Mouse (Mus musculus): Measurements from ENCODE around the gene Micu2.

Gene Micu2

GRCm38 (mm10) chr14:57961861-57962260 lies 37.2 kb downstream of the Micu2 start:
- in situ Hi-C loops (cut with MboI, MseI) = no loop called here

- in situ Hi-C loops (cut with MboI, MseI) = no loop called here
Measured at GRCm38 (mm10) chr14:57951089-57951488, 48.0 kb downstream of the Micu2 start.

- in situ Hi-C loops (cut with MboI, MseI) = no loop called here
Measured at GRCm38 (mm10) chr14:57945834-57946233, 53.2 kb downstream of the Micu2 start.

- in situ Hi-C loops (cut with MboI, MseI) = no loop called here
Measured at GRCm38 (mm10) chr14:57937297-57937696, 61.8 kb downstream of the Micu2 start.

- in situ Hi-C loops (cut with MboI, MseI) = no loop called here
Measured at GRCm38 (mm10) chr14:57934666-57935065, 64.4 kb downstream of the Micu2 start.

GRCm38 (mm10) chr14:57933608-57934007 lies 65.5 kb downstream of the Micu2 start:
- in situ Hi-C loops (cut with MboI, MseI) = no loop called here

- in situ Hi-C loops (cut with MboI, MseI) = no loop called here
Measured at GRCm38 (mm10) chr14:57932881-57933443, 66.1 kb downstream of the Micu2 start.

GRCm38 (mm10) chr14:57921428-57922131 lies 77.5 kb downstream of the Micu2 start:
- in situ Hi-C loops (cut with MboI, MseI) = no loop called here

- in situ Hi-C loops (cut with MboI, MseI) = no loop called here
Measured at GRCm38 (mm10) chr14:57920568-57921310, 78.3 kb downstream of the Micu2 start.

GRCm38 (mm10) chr14:57919148-57919875 lies 79.8 kb downstream of the Micu2 start:
- in situ Hi-C loops (cut with MboI, MseI) = loop anchor here (10.0 kb wide), 1 partner anchor 235 kb away; no protein-coding TSS in a partner anchor

GRCm38 (mm10) chr14:57915341-57915740 lies 83.7 kb downstream of the Micu2 start:
- in situ Hi-C loops (cut with MboI, MseI) = loop anchor here (10.0 kb wide), 1 partner anchor 231 kb away; no protein-coding TSS in a partner anchor

- in situ Hi-C loops (cut with MboI, MseI) = loop anchor here (10.0 kb wide), 1 partner anchor 228 kb away; no protein-coding TSS in a partner anchor
Measured at GRCm38 (mm10) chr14:57912211-57913007, 86.7 kb downstream of the Micu2 start.

- in situ Hi-C loops (cut with MboI, MseI) = loop anchor here (10.0 kb wide), 1 partner anchor 227 kb away; no protein-coding TSS in a partner anchor
Measured at GRCm38 (mm10) chr14:57911787-57912186, 87.3 kb downstream of the Micu2 start.

GRCm38 (mm10) chr14:57911316-57911715 lies 87.7 kb downstream of the Micu2 start:
- in situ Hi-C loops (cut with MboI, MseI) = loop anchor here (10.0 kb wide), 1 partner anchor 227 kb away; no protein-coding TSS in a partner anchor

GRCm38 (mm10) chr14:57910501-57911068 lies 88.5 kb downstream of the Micu2 start:
- in situ Hi-C loops (cut with MboI, MseI) = loop anchor here (10.0 kb wide), 1 partner anchor 226 kb away; no protein-coding TSS in a partner anchor

GRCm38 (mm10) chr14:57909297-57909696 lies 89.8 kb downstream of the Micu2 start:
- in situ Hi-C loops (cut with MboI, MseI) = no loop called here

GRCm38 (mm10) chr14:57908431-57908830 lies 90.6 kb downstream of the Micu2 start:
- in situ Hi-C loops (cut with MboI, MseI) = no loop called here

GRCm38 (mm10) chr14:57901998-57902397 lies 97.1 kb downstream of the Micu2 start:
- in situ Hi-C loops (cut with MboI, MseI) = no loop called here

- in situ Hi-C loops (cut with MboI, MseI) = no loop called here
Measured at GRCm38 (mm10) chr14:57896882-57897281, 102.2 kb downstream of the Micu2 start.
